Mouse (Mus musculus) lung, postnatal 0 days (tissue): ENCODE measurements at regions not wholly inside any gene's neighbourhood (a gene's known extent, or its start where the extent isn't known, plus 50 kb on each side); places are given as distances from the start of the nearest gene placed in this dataset.

Experiments used
- ATAC-seq: fragments of 200-750 bp; cut with Nextera tagmentation; 2 replicates; pipeline ENCODE4 v1.8.0; 2017; ENCODE audit warnings: moderate library complexity
- DNase-seq: peaks from one replicate; pipeline ENCODE4 v3.0.0-alpha.2; 2016; ENCODE audit warnings: low spot score
- H3K27ac ChIP-seq: fragments of 300-500 bp; sonication (generic); 2 replicates; pipeline ENCODE4 v1.5.1; 2014; ENCODE audit warnings: antibody characterized with exemption, mild to moderate bottlenecking, low read length, mixed read lengths
- H3K27me3 ChIP-seq: fragments of 300-500 bp; sonication (generic); replicated peaks from 2 replicates; pipeline ENCODE4 v1.6.1; 2014; ENCODE audit warnings: low read length, mixed read lengths; ENCODE audit not compliant: insufficient read depth
- H3K36me3 ChIP-seq: fragments of 300-500 bp; sonication (generic); 2 replicates; pipeline ENCODE4 v1.6.1; 2014; ENCODE audit warnings: low read length, mixed read lengths; ENCODE audit not compliant: insufficient read depth
- H3K4me1 ChIP-seq: fragments of 300-500 bp; sonication (generic); 2 replicates; pipeline ENCODE4 v1.6.1; 2014; ENCODE audit warnings: antibody characterized with exemption, low read depth, low read length, mixed read lengths; ENCODE audit not compliant: insufficient read depth
- H3K4me2 ChIP-seq: fragments of 300-500 bp; sonication (generic); replicated peaks from 2 replicates; pipeline ENCODE4 v1.6.1; 2014; ENCODE audit warnings: low read depth, mild to moderate bottlenecking, low read length, moderate library complexity, mixed read lengths
- H3K4me3 ChIP-seq: fragments of 300-500 bp; sonication (generic); 2 replicates; pipeline ENCODE4 v1.5.1; 2014; ENCODE audit warnings: low read depth, low read length
- H3K9ac ChIP-seq: fragments of 300-500 bp; sonication (generic); replicated peaks from 2 replicates; pipeline ENCODE4 v1.6.1; 2014; ENCODE audit warnings: low read depth, mild to moderate bottlenecking
- H3K9me3 ChIP-seq: fragments of 300-500 bp; sonication (generic); 2 replicates; pipeline ENCODE4 v1.6.1; 2016; ENCODE audit warnings: low read length, mixed read lengths
- CTCF ChIP-seq: IDR thresholded peaks from 2 replicates; pipeline ENCODE4 v1.5.1; 2016; ENCODE audit warnings: antibody characterized with exemption, mild to moderate bottlenecking
- EP300 ChIP-seq: IDR thresholded peaks from 2 replicates; pipeline ENCODE4 v1.6.1; 2016; ENCODE audit warnings: antibody characterized with exemption, mild to moderate bottlenecking, control low read depth
- WGBS: fragments of 180-500 bp; shearing (Covaris S2); extraction: QIAGEN DNeasy Blood & Tissue Kit; methylation state at CpG from one replicate; pipeline ENCODE4 v1.1.7; 2014; 5-methylcytosine and 5-hydroxymethylcytosine counted together

- 63% methylated on average over 7 of the region's 7 CpGs for WGBS
- ATAC-seq = no peak
- no peak for DNase-seq
- Histone ChIP-seq H3K4me2 (no peak overlapping the region), H3K4me1 (no peaks in the 10 kb centered on the region), H3K4me3 (no peak overlapping the region), H3K9me3 (no peaks in the 10 kb centered on the region), H3K27ac (no peak overlapping the region), H3K36me3 (no peaks in the 10 kb centered on the region), H3K9ac (no peak overlapping the region), H3K27me3 (no peaks in the 10 kb centered on the region)
- TF ChIP-seq EP300 (no peak), CTCF (no peak)
Observed at GRCm38 (mm10) chr13:97490131-97490530, 249.2 kb downstream of the Enc1 start.

GRCm38 (mm10) chr13:97489721-97490120, 248.8 kb downstream of the Enc1 start:
- DNase-seq = no peak
- no peaks in the 10 kb centered on the region for H3K27me3 ChIP-seq
- no peaks in the 10 kb centered on the region for H3K36me3 ChIP-seq
- no peak overlapping the region for H3K4me3 ChIP-seq
- WGBS = 64% methylated on average over 4 of the region's 4 CpGs
- no peak for ATAC-seq
- no peaks in the 10 kb centered on the region for H3K9me3 ChIP-seq
- no peak overlapping the region for H3K4me2 ChIP-seq
- TF ChIP-seq CTCF (no peak), EP300 (no peak)
- no peaks in the 10 kb centered on the region for H3K4me1 ChIP-seq
- H3K27ac ChIP-seq = no peak overlapping the region
- no peak overlapping the region for H3K9ac ChIP-seq

- H3K4me2 ChIP-seq = no peak overlapping the region
- H3K27me3 ChIP-seq = no peaks in the 10 kb centered on the region
- WGBS = 54% methylated on average over 5 of the region's 5 CpGs
- H3K4me1 ChIP-seq = no peaks in the 10 kb centered on the region
- H3K4me3 ChIP-seq = no peak overlapping the region
- H3K36me3 ChIP-seq = no peaks in the 10 kb centered on the region
- TF ChIP-seq CTCF (no peak), EP300 (no peak)
- ATAC-seq (no peak), DNase-seq (no peak)
- H3K9ac ChIP-seq = no peak overlapping the region
- no peak overlapping the region for H3K27ac ChIP-seq
- H3K9me3 ChIP-seq = no peaks in the 10 kb centered on the region
Observed at GRCm38 (mm10) chr13:97489029-97489428, 248.1 kb downstream of the Enc1 start.

GRCm38 (mm10) chr13:97488518-97488917, 247.6 kb downstream of the Enc1 start:
- Histone ChIP-seq H3K9ac (no peak overlapping the region), H3K9me3 (no peaks in the 10 kb centered on the region), H3K4me2 (no peak overlapping the region), H3K4me3 (no peak overlapping the region), H3K27me3 (no peaks in the 10 kb centered on the region), H3K27ac (no peak overlapping the region), H3K4me1 (no peaks in the 10 kb centered on the region), H3K36me3 (no peaks in the 10 kb centered on the region)
- WGBS = 67% methylated on average over 5 of the region's 5 CpGs
- TF ChIP-seq EP300 (no peak), CTCF (no peak)
- no peak for DNase-seq
- ATAC-seq = no peak

GRCm38 (mm10) chr13:97487746-97488473, 247.0 kb downstream of the Enc1 start:
- WGBS = 51% methylated on average over 9 of the region's 9 CpGs
- Histone ChIP-seq H3K4me2 (no peak overlapping the region), H3K27ac (no peak overlapping the region), H3K9me3 (no peaks in the 10 kb centered on the region), H3K27me3 (no peaks in the 10 kb centered on the region), H3K4me3 (no peak overlapping the region), H3K9ac (no peak overlapping the region), H3K4me1 (no peaks in the 10 kb centered on the region), H3K36me3 (no peaks in the 10 kb centered on the region)
- no peak for ATAC-seq
- TF ChIP-seq CTCF (no peak), EP300 (no peak)
- peak; percentile 44 for DNase-seq

- no peak for TF ChIP-seq CTCF
- no peak for TF ChIP-seq EP300
- DNase-seq (no peak), ATAC-seq (no peak)
- no peaks in the 10 kb centered on the region for H3K4me1 ChIP-seq
- H3K4me3 ChIP-seq = no peak overlapping the region
- WGBS = 90% methylated on average over 2 of the region's 2 CpGs
- no peaks in the 10 kb centered on the region for H3K27me3 ChIP-seq
- no peak overlapping the region for H3K9ac ChIP-seq
- H3K9me3 ChIP-seq = no peaks in the 10 kb centered on the region
- H3K4me2 ChIP-seq = no peak overlapping the region
- H3K27ac ChIP-seq = no peak overlapping the region
- H3K36me3 ChIP-seq = no peaks in the 10 kb centered on the region
Observed at GRCm38 (mm10) chr13:97486490-97486889, 245.6 kb downstream of the Enc1 start.

GRCm38 (mm10) chr13:97485886-97486285, 245.0 kb downstream of the Enc1 start:
- Histone ChIP-seq H3K4me1 (no peaks in the 10 kb centered on the region), H3K9ac (no peak overlapping the region), H3K27ac (no peak overlapping the region), H3K9me3 (no peaks in the 10 kb centered on the region), H3K36me3 (no peaks in the 10 kb centered on the region), H3K27me3 (no peaks in the 10 kb centered on the region), H3K4me3 (no peak overlapping the region), H3K4me2 (no peak overlapping the region)
- no peak for DNase-seq
- ATAC-seq = no peak
- 91% methylated on average over 5 of the region's 5 CpGs for WGBS
- TF ChIP-seq CTCF (no peak), EP300 (no peak)
